17 mouse cellular contexts compared by ENCODE assay signal in genomic region chr4:140115053-140115452, GRCm38 (mm10).
DNase-seq lines count a peak whose midpoint lies in the region; ATAC-seq and TF ChIP-seq lines count a peak whose summit lies in the region.
"Had no signal": no experiment of that assay in that cellular context is flagged by ENCODE, and none has a peak within 500 bp of the region (broad histone marks: within the 10 kb centered on the region; RNA-seq: fewer than 3 reads in every experiment).

No protein-coding gene starts in this region.

- 84% methylated on average over 6 of the region's 6 CpGs for WGBS in heart, adult 2 months
- 92% methylated on average over 6 of the region's 6 CpGs for WGBS in limb, embryonic 13.5 days
- 92% methylated on average over 6 of the region's 6 CpGs for WGBS in limb, embryonic 10.5 days
- WGBS in midbrain, postnatal 0 days, result 90% methylated on average over 6 of the region's 6 CpGs
- WGBS in midbrain, embryonic 13.5 days, result 91% methylated on average over 6 of the region's 6 CpGs
- WGBS in stomach, postnatal 0 days, result 88% methylated on average over 6 of the region's 6 CpGs

- H3K79me2 ChIP-seq in heart, adult 2 months (replicated peaks; ENCODE audit: control insufficient read depth, insufficient read depth, low read length), result no peaks in the 10 kb centered on the region

- no peak overlapping the region for H3K27ac ChIP-seq in heart, adult 2 months
- H3K27ac ChIP-seq in limb, embryonic 13.5 days, result peak overlapping the region; percentile 66; the same call in 1 of the 2 replicates
- H3K27ac ChIP-seq in limb, embryonic 10.5 days, result no peak overlapping the region
- no peak overlapping the region for H3K27ac ChIP-seq in midbrain, postnatal 0 days (ENCODE audit: low read depth, low read length)
- H3K27ac ChIP-seq in midbrain, embryonic 13.5 days, result no peak overlapping the region
- no peak overlapping the region for H3K27ac ChIP-seq in stomach, postnatal 0 days (replicated peaks)
- H3K27ac ChIP-seq: heart, embryonic 13.5 days; midbrain, embryonic 10.5 days had no signal

- H3K4me3 ChIP-seq in heart, adult 2 months, result no peak overlapping the region
- no peak overlapping the region for H3K4me3 ChIP-seq in limb, embryonic 13.5 days
- no peak overlapping the region for H3K4me3 ChIP-seq in limb, embryonic 10.5 days
- H3K4me3 ChIP-seq in midbrain, postnatal 0 days (ENCODE audit: low read depth, low read length), result no peak overlapping the region
- no peak overlapping the region for H3K4me3 ChIP-seq in midbrain, embryonic 13.5 days (replicated peaks)
- no peak overlapping the region for H3K4me3 ChIP-seq in stomach, postnatal 0 days (ENCODE audit: low read depth, low read length)
- H3K4me3 ChIP-seq: heart, embryonic 13.5 days; limb, embryonic 15.5 days; midbrain, embryonic 10.5 days; myocyte had no signal

- no peaks in the 10 kb centered on the region for H3K4me1 ChIP-seq in heart, adult 2 months (ENCODE audit: control insufficient read depth, insufficient read depth, low read length)
- H3K4me1 ChIP-seq in limb, embryonic 13.5 days, result peaks cover 16% of the 10 kb centered on the region
- H3K4me1 ChIP-seq in limb, embryonic 10.5 days, result 0 out of 2 replicates have a peak, but pooled peaks cover 4% of the 10 kb centered on the region
- H3K4me1 ChIP-seq in midbrain, postnatal 0 days (ENCODE audit: insufficient read depth, low read length), result peaks cover 4% of the 10 kb centered on the region; the same call in 1 of the 2 replicates
- peaks cover 5% of the 10 kb centered on the region for H3K4me1 ChIP-seq in midbrain, embryonic 13.5 days (replicated peaks)
- H3K4me1 ChIP-seq in stomach, postnatal 0 days (replicated peaks; ENCODE audit: control insufficient read depth, insufficient read depth), result no peaks in the 10 kb centered on the region
- H3K4me1 ChIP-seq: heart, embryonic 13.5 days had no signal

- ATAC-seq in limb, embryonic 13.5 days (ENCODE audit: low FRiP score, low read depth), result no peak
- ATAC-seq in midbrain, postnatal 0 days (ENCODE audit: low FRiP score), result no peak
- ATAC-seq in midbrain, embryonic 13.5 days, result no peak
- no peak for ATAC-seq in stomach, postnatal 0 days (ENCODE audit: low FRiP score, low TSS enrichment)
- ATAC-seq: inflammation-experienced regulatory T-cells, adult 6 months; Patski had no signal

- no peak for TF ChIP-seq POLR2A in heart, adult 2 months (IDR thresholded peaks at IDR 0.05; ENCODE audit: insufficient read depth, low read depth, low read length)

- H3K9ac ChIP-seq in heart, adult 2 months (ENCODE audit: low read depth, low read length), result no peak overlapping the region
- no peak overlapping the region for H3K9ac ChIP-seq in limb, embryonic 13.5 days
- H3K9ac ChIP-seq in midbrain, postnatal 0 days (replicated peaks; ENCODE audit: low read length, poor library complexity, severe bottlenecking), result no peak overlapping the region
- H3K9ac ChIP-seq in midbrain, embryonic 13.5 days (replicated peaks), result no peak overlapping the region
- H3K9ac ChIP-seq in stomach, postnatal 0 days (ENCODE audit: low read length), result no peak overlapping the region
- H3K9ac ChIP-seq: heart, embryonic 13.5 days; limb, embryonic 15.5 days had no signal

- DNase-seq in heart, adult 2 months, result no peak
- no peak for DNase-seq in heart, postnatal 4 days
- no peak for DNase-seq in limb, embryonic 10.5 days (ENCODE audit: low spot score)
- DNase-seq in midbrain, postnatal 0 days (ENCODE audit: low spot score), result no peak
- DNase-seq in stomach, postnatal 0 days (ENCODE audit: low spot score), result no peak
- DNase-seq in layer of hippocampus, adult 18-20 months (ENCODE audit: low spot score in 2 of 2), result no peak
- DNase-seq: heart, postnatal 36 days; lung, postnatal 4 days; thymus, adult 2 months had no signal

- no peak for TF ChIP-seq EP300 in heart, adult 2 months (IDR thresholded peaks at IDR 0.05; ENCODE audit: insufficient read depth, low read depth, low read length)
- no peak for TF ChIP-seq EP300 in stomach, postnatal 0 days (optimal IDR thresholded peaks at IDR 0.05)

- intact Hi-C loops in heart, adult 2 months (cut with DNase I), result no loop called here

- H3K9me3 ChIP-seq in limb, embryonic 13.5 days, result no peaks in the 10 kb centered on the region
- H3K9me3 ChIP-seq in limb, embryonic 10.5 days (replicated peaks), result no peaks in the 10 kb centered on the region
- no peaks in the 10 kb centered on the region for H3K9me3 ChIP-seq in midbrain, postnatal 0 days (ENCODE audit: low read length)
- H3K9me3 ChIP-seq in midbrain, embryonic 13.5 days, result no peaks in the 10 kb centered on the region
- no peaks in the 10 kb centered on the region for H3K9me3 ChIP-seq in stomach, postnatal 0 days (ENCODE audit: control insufficient read depth, low read length)
- H3K9me3 ChIP-seq: heart, embryonic 13.5 days; limb, embryonic 15.5 days; midbrain, embryonic 10.5 days had no signal

- no peak overlapping the region for H3K4me2 ChIP-seq in limb, embryonic 13.5 days (replicated peaks)
- no peak overlapping the region for H3K4me2 ChIP-seq in midbrain, postnatal 0 days (ENCODE audit: low read depth, low read length, poor library complexity, severe bottlenecking)
- H3K4me2 ChIP-seq in midbrain, embryonic 13.5 days (replicated peaks), result no peak overlapping the region
- no peak overlapping the region for H3K4me2 ChIP-seq in stomach, postnatal 0 days (replicated peaks; ENCODE audit: low read depth)
- H3K4me2 ChIP-seq: heart, embryonic 13.5 days; limb, embryonic 15.5 days had no signal

- 0 out of 2 replicates have a peak, but pooled peaks have one; percentile 16 for TF ChIP-seq CTCF in heart, adult 2 months (IDR thresholded peaks at IDR 0.05)
- peak; percentile 56 for TF ChIP-seq CTCF in midbrain, postnatal 0 days (IDR thresholded peaks at IDR 0.05)
- TF ChIP-seq CTCF in stomach, postnatal 0 days (IDR thresholded peaks at IDR 0.05; ENCODE audit: low read depth), result peak; percentile 44

- H3K27me3 ChIP-seq in heart, adult 2 months (ENCODE audit: control insufficient read depth, insufficient read depth, low read length), result no peaks in the 10 kb centered on the region; the same call in 1 of the 2 replicates
- peaks cover 27% of the 10 kb centered on the region for H3K27me3 ChIP-seq in limb, embryonic 13.5 days
- H3K27me3 ChIP-seq in limb, embryonic 10.5 days (ENCODE audit: low read depth, poor library complexity, severe bottlenecking), result peaks cover 12% of the 10 kb centered on the region
- no peaks in the 10 kb centered on the region for H3K27me3 ChIP-seq in midbrain, postnatal 0 days (ENCODE audit: insufficient read depth, low read length)
- peaks cover 6% of the 10 kb centered on the region for H3K27me3 ChIP-seq in midbrain, embryonic 13.5 days
- no peaks in the 10 kb centered on the region for H3K27me3 ChIP-seq in stomach, postnatal 0 days (ENCODE audit: control insufficient read depth, insufficient read depth, low read length)

- H3K36me3 ChIP-seq in heart, adult 2 months (ENCODE audit: control insufficient read depth, insufficient read depth, low read length), result no peaks in the 10 kb centered on the region
- no peaks in the 10 kb centered on the region for H3K36me3 ChIP-seq in limb, embryonic 13.5 days
- H3K36me3 ChIP-seq in limb, embryonic 10.5 days, result no peaks in the 10 kb centered on the region
- no peaks in the 10 kb centered on the region for H3K36me3 ChIP-seq in midbrain, postnatal 0 days (ENCODE audit: insufficient read depth, low read length)
- H3K36me3 ChIP-seq in midbrain, embryonic 13.5 days, result no peaks in the 10 kb centered on the region
- H3K36me3 ChIP-seq in stomach, postnatal 0 days (ENCODE audit: control insufficient read depth, insufficient read depth, low read length), result no peaks in the 10 kb centered on the region
- H3K36me3 ChIP-seq: heart, embryonic 13.5 days; limb, embryonic 15.5 days; midbrain, embryonic 10.5 days had no signal
